Mouse (Mus musculus) liver, adult 2 months (tissue): Measurements from ENCODE around the gene Etfrf1.

ENCODE experiments used
- CTCF ChIP-seq: fragments of 200-500 bp; IDR thresholded peaks from 2 replicates; pipeline ENCODE4 v1.5.1; 2011; ENCODE audit warnings: low read depth, low read length, control low read depth
- POLR2A ChIP-seq: fragments of 200-500 bp; IDR thresholded peaks from 2 replicates; pipeline ENCODE4 v1.6.1; 2011; ENCODE audit warnings: low read length, control low read depth; ENCODE audit not compliant: insufficient read depth; ENCODE audit errors: extremely low read depth

DNA sequence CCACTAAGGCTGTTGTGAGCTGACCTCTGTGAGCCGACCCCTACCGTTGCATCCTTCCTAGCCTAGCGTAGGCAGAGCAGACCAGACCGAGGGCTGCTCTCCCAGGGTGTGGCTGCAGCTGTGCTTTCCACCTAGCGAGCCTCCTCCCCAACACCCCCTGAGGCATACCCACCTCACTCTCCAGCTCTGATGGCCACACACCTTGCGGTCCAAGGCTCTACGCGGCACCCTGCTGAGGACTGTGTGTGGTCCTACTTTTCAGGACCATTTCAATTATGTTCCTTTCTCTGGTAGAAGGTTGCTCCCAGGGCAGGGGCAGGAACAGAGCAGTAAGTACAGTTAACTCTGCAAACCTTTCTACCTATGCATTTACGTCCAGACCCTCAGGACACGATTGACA is 34.5 kb upstream of the Etfrf1 start:
- TF ChIP-seq POLR2A (no peak), CTCF (no peak)
